Mouse (Mus musculus): ENCODE measurements around the gene Esrra. TPM values are rescaled to one million over a fixed set of nuclear protein-coding genes. Genes with fewer than 3 reads are reported as not detected.

Gene Esrra
- total RNA-seq, 2 experiments from 2014 or later = 41.4 to 43.5 TPM

DNA sequence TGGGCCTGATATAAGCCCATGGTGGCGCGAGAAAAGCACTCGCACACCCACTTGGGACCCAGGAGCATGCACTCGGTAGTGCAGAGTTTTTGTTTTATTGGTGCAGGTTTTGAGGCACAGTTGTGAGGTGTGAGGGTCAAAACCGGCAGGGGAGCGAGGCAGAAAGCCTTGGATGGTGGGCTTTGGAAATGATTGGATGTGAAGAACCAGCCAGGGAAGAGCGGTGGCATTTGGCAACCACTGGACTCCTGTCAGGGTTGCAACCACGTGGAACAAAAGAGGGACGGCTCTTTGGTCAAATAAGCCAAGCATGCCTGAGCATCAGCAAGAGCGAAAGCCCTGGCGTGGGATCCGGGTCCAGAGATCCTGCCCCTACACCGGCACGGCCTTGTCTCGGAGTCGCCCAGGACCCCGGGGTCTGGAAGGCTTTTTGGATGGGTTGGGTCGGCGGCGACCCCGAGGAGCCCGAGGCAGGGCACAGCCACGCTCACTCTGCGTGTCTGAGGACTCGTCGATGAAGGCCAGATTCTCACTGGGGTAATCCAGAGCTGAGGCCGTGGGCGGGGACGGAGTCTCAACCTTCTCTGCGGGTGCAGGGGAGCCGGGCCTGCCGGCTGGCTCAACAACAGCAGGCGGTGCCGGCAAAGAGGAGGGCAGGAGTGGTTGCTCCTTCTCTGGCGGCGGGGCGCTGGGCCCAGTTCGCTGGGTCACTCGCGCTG, 4.2 kb upstream of the Esrra start:
- intact Hi-C loops (cut with DNase I) = loop anchor here (10.0 kb wide), 1 partner anchor 99 kb away; no protein-coding TSS in a partner anchor
- peak in 1 of 2 experiments; percentile 52 for DNase-seq (ENCODE audit: extremely low spot score in 1 of 2, low spot score in 2 of 2)

GRCm38 (mm10) chr19:6925307-6925573, 3.6 kb upstream of the Esrra start, which contains the start of gene Catsperz:
Gene Catsperz, minus strand, starts transcription at chr19:6925380.
- intact Hi-C loops (cut with DNase I) = loop anchor here (10.0 kb wide), 1 partner anchor 100 kb away; no protein-coding TSS in a partner anchor
- DNase-seq (ENCODE audit: extremely low spot score in 1 of 2, low spot score in 2 of 2) = peak in 1 of 2 experiments; percentile 56

DNA sequence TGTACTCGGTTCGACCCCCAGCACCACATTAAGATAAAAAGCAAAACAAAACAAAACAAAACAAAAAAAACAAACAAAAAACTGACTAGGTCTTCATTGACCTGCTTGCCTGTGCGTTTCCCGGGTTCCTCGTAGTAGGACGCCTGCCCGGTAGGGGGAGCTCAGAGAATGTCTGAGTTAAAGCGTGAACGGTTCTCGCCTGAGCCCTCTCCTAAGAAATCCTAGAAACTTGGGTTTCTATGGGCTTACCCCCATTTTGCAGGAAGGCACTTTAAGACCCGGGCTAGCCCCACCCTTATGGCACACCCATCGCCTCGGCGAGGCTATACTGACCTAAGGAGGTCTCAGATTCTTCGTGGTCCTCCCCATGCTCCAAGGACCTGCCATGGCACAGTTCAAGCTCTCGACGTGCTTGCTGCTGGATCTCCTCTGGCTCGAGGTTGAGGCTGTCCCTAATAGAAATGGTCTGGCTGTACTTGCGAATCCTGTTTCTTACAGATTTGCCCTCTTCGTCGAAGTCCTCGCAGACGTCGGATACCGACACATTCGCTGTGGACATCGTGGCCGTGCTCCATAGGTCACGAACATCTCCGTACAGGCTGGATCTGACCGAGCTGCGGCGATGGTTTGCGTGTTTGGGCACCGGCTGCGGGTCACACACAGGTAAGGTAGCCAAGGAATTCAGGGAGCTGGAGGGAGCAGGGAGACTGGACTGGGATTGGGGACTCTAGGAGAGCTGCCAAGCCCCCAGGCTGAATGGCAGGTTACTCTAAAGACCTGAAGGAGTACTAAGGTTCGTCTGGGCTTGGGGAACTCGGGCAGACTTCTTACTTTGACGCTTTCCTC, 3.1 kb upstream of the Esrra start:
- DNase-seq (ENCODE audit: extremely low spot score in 1 of 2, low spot score in 2 of 2) = peak; percentile 82 to 87
- intact Hi-C loops (cut with DNase I) = loop anchor here (5.0 to 10.0 kb wide), 2 partner anchors 100 to 432 kb away; no protein-coding TSS in a partner anchor

DNA sequence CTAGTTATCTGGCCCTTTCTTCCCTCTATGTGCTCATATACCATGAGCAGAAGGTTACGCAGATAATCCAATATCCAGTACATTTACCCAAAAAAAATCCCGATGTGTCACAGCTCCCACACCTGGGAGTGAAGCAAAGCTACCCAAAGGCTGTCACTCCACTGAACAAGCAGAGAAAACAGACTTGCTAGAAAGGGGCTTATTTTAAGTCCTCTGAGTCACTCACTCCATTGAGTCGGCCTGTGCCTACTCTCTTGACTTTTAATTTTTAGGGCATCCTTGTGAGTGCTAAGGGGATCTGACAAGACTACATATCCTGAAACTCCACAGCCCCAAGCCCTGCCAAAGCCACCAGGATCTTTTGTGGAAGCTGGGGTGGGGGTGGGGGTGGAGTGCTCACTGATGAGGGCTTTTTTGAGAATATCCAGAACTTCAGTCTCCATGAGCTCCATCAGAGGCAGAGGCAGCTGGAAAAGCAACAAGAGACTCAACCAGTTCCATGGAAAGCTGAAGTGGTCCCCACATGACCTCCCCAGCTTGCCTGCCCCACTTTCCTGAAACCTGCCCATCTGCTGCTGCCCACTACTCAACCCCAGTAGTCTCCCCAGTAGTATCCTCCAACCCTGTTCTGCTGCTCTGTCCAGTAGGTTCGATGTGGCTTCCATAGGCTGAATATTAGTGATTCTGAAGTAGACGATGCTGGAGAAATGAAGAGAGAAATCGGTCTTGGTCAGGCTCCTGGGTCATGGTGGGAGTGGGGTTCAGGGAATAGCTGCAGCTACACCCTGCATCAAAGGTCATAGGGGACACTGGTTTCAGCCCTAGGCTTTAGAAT, 1.5 kb upstream of the Esrra start:
- intact Hi-C loops (cut with DNase I) = loop anchor here (5.0 to 10.0 kb wide), 2 partner anchors 102 to 431 kb away; no protein-coding TSS in a partner anchor
- DNase-seq (ENCODE audit: extremely low spot score in 1 of 2, low spot score in 2 of 2) = no peak

DNA sequence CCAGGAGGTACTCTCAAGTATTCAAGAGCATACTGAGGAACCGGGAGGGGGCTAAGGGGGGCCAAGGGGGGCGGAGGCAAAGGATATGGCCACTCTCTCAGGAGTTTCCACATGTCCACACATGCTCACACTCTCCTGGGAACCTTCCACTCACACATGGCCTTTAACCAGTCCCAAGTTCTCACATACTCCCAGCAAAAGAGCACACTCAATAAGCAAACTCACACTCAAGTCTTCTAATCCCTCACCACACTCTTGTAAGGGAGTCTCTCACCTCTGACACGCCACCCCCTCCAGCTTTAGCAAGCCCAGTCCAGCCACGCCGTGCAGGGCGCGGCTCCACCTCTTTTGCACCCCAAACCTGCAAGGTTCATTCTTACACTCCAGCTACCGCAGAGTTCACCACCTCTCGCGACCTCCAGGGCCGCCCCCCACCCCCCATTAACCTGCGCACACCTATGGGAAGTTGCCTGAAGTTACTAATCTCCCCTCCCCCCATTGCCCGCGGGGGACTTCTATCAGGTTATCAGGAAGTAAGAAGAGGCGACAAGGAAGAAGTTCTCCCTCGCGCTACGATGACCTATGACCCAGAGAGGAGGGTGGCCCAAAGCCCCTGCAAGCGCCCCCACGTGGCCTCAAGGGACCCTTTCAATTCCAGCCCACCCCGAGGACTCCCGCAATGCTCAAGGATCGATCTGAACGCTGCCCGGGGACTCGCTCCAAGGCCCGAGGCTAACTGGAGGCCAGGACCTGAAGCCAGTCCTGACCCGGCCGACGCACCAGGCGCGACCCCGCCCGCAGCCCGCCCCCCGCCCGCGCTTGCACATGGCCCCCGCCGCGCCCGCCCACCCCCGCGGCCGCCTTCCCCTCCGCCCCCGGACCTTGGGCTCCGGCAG, 624 bp downstream of the Esrra start:
- intact Hi-C loops (cut with DNase I) = loop anchor here (5.0 to 10.0 kb wide), 2 partner anchors 104 to 429 kb away; no protein-coding TSS in a partner anchor
- peak; percentile 55 to 72 for DNase-seq (ENCODE audit: extremely low spot score in 1 of 2, low spot score in 2 of 2)

DNA sequence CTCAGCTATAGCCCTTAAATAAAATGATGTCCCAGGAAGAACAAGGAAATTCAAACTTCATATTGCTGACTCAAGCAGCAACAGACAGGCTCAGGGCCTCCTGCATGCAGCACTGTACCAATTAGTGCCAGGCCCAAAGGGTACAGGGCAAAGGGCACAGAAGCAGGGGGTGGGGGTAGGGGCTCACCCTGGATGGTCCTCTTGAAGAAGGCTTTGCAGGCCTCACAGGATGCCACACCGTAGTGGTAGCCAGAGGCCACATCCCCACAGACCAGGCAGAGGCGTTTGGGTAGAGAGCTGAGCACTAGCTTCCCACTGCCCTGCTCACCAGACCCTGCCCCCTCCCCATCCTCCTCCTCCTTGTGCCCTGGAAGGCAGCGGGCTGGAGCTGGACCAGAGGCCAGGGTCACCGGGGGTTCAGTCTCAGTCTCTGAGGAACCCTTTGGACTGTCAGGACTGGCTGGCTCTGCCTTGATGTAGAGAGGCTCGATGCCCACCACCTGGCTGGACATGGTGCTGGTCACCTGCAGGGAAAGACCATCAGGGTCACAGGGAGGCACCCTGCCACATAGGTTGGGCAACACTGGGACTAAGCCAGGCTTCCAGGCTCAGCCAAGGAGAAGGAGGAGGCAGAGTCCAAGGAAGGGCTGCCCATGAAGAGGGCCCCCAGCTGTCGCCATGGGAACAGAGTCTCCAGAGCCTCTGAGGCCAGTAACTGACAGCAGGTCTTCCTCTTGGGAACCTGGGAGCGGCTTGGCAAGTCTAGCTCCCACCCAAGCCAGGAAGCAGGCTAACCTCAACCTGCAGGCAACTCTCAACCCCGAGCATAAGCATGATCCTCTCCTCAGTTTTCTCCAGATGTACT, 1.5 kb downstream of the Esrra start:
- DNase-seq (ENCODE audit: extremely low spot score in 1 of 2, low spot score in 2 of 2) = peak in 1 of 2 experiments; percentile 61
- intact Hi-C loops (cut with DNase I) = loop anchor here (5.0 to 10.0 kb wide), 2 partner anchors 105 to 428 kb away; no protein-coding TSS in a partner anchor

- no peak for DNase-seq (ENCODE audit: extremely low spot score in 1 of 2, low spot score in 2 of 2)
- intact Hi-C loops (cut with DNase I) = no loop called here
Measured at GRCm38 (mm10) chr19:6919431-6919830, 2.2 kb downstream of the Esrra start.

DNA sequence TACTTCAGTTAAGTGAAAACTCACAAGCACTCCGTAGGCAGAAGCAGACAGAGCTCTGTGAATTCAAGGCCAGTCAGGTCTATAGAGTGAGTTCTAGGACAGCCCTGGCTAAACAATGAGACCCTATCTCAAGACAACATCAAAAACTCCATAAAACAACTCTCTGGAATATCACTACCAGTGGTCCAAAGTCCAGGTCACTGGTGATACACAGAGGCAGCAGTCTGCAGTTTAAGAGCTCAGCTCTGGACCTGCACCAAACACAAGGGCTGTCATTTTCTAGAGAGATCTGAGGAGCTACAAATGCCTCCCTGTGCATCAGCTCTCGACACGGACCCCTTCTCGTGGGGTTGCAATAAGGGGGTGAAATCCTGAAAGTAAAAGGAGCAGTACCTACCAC, 3.3 kb downstream of the Esrra start:
- intact Hi-C loops (cut with DNase I) = no loop called here
- DNase-seq (ENCODE audit: extremely low spot score in 1 of 2, low spot score in 2 of 2) = no peak

DNA sequence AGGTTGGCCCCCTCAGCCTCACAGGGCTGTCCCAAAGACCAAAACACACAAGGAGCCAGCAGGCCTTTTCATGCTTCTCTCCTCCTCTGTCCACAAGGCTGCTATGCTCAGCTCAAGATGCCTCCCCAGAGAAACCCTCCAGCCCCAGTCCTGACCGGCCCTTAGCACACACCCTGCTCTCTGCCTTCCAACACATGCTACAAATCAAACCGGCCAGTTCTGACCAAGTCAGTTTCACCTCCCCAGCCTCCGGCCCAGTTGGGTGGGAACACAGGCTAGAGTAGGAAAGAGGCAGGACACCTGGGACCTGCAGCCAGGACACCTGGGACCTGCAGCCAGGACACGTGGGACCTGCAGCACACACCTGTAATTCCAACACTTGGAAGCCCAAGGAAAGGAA, 5.1 kb downstream of the Esrra start:
- no peak for DNase-seq (ENCODE audit: extremely low spot score in 1 of 2, low spot score in 2 of 2)
- intact Hi-C loops (cut with DNase I) = no loop called here

DNA sequence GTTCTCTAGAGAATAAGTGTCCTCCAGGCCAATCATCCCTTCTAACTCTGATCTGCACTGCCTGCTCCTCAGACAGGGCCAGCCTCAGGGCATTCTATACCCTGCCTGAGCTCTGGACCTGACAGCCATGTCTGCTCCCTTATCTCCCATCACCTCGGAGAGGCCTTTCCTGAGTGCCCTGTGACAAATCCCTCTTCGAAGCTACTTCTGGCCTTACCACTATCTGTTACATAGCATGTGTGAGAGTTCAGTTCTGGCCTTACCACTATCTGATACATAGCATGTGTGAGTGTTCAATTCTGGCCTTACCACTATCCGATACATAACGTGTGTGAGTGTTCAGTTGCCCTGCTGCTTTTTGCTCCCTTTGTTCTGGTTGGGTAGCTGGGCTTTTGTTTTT, 6.3 kb downstream of the Esrra start:
- intact Hi-C loops (cut with DNase I) = no loop called here

GRCm38 (mm10) chr19:6914540-6914939, 7.1 kb downstream of the Esrra start:
- no peak for DNase-seq (ENCODE audit: extremely low spot score in 1 of 2, low spot score in 2 of 2)
- intact Hi-C loops (cut with DNase I) = no loop called here

More for the DNA sequence above, 6.3 kb downstream of the Esrra start:
- no peak for DNase-seq (ENCODE audit: extremely low spot score in 1 of 2, low spot score in 2 of 2)

DNA sequence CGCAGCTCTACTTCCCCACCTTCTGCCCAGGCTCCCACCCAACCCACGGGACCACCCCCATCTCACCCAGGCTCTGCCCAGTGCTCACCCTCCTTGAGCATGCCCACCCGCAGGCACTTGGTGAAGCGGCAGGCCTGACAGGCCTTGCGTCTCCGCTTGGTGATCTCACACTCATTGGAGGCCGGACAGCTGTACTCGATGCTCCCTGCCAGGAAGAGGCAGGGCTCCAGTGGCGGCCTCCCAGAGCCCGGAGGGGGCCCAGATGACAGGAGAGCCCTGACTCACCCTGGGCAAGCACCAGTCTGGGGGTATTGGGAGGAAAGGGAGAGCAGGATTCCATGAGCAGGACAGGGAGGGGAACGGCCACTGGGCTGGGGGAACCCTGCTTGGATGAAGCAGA, 7.6 kb downstream of the Esrra start:
- intact Hi-C loops (cut with DNase I) = no loop called here
- DNase-seq (ENCODE audit: extremely low spot score in 1 of 2, low spot score in 2 of 2) = no peak

GRCm38 (mm10) chr19:6913036-6913435, 8.6 kb downstream of the Esrra start:
- intact Hi-C loops (cut with DNase I) = no loop called here
- DNase-seq (ENCODE audit: extremely low spot score in 1 of 2, low spot score in 2 of 2) = no peak

- intact Hi-C loops (cut with DNase I) = no loop called here
- DNase-seq (ENCODE audit: extremely low spot score in 1 of 2, low spot score in 2 of 2) = no peak
Measured at GRCm38 (mm10) chr19:6912205-6912970, 9.2 kb downstream of the Esrra start.

DNA sequence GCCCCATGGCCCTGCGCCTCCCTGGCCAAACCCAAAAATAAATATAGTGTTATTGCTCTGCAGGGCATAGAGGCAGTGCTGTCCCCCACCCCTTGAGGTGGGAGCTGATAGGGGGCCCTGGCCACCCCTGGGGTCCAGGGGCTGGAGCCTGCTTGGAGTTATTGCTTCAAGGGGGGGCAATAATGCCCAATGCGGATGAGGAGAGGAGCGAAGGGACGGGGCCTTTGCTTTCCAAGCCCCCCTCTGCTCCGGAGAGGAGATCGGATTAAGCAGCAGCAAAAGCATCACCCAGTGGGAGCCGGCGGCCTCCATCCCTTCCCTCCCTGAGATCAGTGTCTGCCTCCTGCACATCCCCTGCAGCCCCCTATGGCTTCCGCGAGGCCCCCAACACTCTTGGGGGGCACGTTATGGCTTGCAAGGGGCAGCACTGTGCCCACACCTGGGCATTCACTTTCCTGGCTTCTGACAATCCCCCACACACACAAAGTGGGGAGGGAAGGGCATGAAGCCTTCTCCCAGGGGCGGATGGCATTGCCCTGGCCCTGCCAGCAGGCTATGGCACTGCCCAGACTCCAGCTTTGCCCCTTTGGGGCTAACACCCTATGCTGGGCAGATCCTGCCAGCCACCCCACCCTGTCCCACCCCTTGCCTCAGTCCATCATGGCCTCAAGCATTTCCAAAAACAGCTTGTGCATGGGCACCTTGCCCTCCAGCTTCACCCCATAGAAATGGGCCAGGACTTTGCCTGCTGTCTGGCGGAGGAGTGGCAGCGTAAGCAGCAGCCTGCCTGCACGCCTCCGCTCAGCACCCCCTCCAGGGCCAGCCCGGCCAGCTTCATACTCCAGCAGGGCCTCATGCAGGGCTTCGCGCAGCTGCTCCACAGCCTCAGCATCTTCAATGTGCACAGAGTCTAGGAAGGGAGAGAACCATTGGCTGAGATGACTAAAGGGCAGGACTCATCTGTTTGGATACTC, 10.2 kb downstream of the Esrra start:
- no peak for DNase-seq (ENCODE audit: extremely low spot score in 1 of 2, low spot score in 2 of 2)
- intact Hi-C loops (cut with DNase I) = no loop called here

Data from left cerebral cortex, postnatal 10 days (tissue).